Mouse (Mus musculus) midbrain, embryonic 10.5 days (tissue): ENCODE results near the gene Asl. TPM values are rescaled to one million over a fixed set of nuclear protein-coding genes. Genes with fewer than 3 reads are reported as not detected.
A peak's percentile ranks its signal among the peaks of the same experiment; 100 is the strongest.

ENCODE experiments used
- DNase-seq: peaks from one replicate; pipeline ENCODE4 v3.0.0-alpha.2; 2017; ENCODE audit warnings: low spot score
- H3K27ac ChIP-seq: fragments of 300-500 bp; sonication (generic); replicated peaks from 2 replicates; pipeline ENCODE4 v1.5.1; 2016; ENCODE audit warnings: mild to moderate bottlenecking
- H3K27me3 ChIP-seq: fragments of 300-500 bp; sonication (generic); 2 replicates; pipeline ENCODE4 v1.6.1; 2016; ENCODE audit warnings: low read depth, mild to moderate bottlenecking; ENCODE audit not compliant: poor library complexity, severe bottlenecking
- H3K36me3 ChIP-seq: fragments of 300-500 bp; sonication (generic); 2 replicates; pipeline ENCODE4 v1.6.1; 2016; ENCODE audit warnings: mild to moderate bottlenecking, moderate library complexity
- H3K4me1 ChIP-seq: fragments of 300-500 bp; sonication (generic); 2 replicates; pipeline ENCODE4 v1.6.1; 2016
- H3K4me3 ChIP-seq: fragments of 300-500 bp; sonication (generic); 2 replicates; pipeline ENCODE4 v1.5.1; 2016; ENCODE audit warnings: mild to moderate bottlenecking, moderate library complexity
- H3K9me3 ChIP-seq: fragments of 300-500 bp; sonication (generic); replicated peaks from 2 replicates; pipeline ENCODE4 v1.6.1; 2016; ENCODE audit warnings: mild to moderate bottlenecking
- WGBS: fragments of 180-500 bp; shearing (Covaris S2); methylation state at CpG from one replicate; pipeline ENCODE4 v1.1.7; 2016; 5-methylcytosine and 5-hydroxymethylcytosine counted together
- polyA plus RNA-seq: library from polyadenylated mRNA; unstranded; fragments of >200 nt; fragmentation: Nextera tagmentation; extraction: Ambion mirVana; gene quantifications from 2 replicates; pipeline ENCODE4 v1.2.1, GENCODE M21; 2016

The Asl gene
- polyA plus RNA-seq, 1 experiment from 2014 or later, result 36.0 TPM

DNA sequence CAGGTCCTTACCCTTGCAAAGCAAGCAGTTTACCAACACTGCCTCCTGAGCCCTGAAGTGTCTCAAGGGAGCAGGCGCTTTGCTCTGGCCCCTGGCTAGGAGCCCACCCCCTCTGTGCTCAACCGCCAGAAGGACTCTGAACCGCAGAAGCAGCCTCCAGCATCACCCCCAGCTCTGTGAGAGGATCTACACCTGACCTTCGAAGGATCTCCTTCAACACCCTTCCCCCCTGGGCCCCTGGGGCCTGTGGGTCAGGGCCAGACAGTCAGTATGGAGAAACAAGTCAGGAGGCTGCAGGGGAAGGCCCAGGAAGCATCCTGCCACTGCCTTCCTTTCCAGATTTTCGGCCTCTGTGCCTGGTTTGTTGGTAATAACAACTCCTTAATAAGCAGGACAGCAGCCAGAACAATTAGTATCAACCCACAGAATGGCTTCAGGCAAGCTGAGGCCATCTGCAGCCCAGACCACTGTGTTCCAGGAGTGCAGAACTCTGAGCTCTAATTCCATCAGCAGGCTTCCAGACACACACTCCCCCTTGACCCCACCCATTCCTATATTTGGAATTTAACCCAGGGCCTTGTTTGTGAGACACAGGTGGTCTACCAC lies 7.6 kb downstream of the Asl start:
- Histone ChIP-seq H3K27ac (no peak overlapping the region), H3K27me3 (no peaks in the 10 kb centered on the region), H3K9me3 (no peaks in the 10 kb centered on the region), H3K4me3 (no peak overlapping the region), H3K4me1 (peaks cover 21% of the 10 kb centered on the region), H3K36me3 (peaks cover 19% of the 10 kb centered on the region)
- 79% methylated on average over 5 of the region's 5 CpGs for WGBS
- DNase-seq, result no peak

- H3K27me3 ChIP-seq, result no peaks in the 10 kb centered on the region
- H3K4me3 ChIP-seq, result no peak overlapping the region
- peaks cover 19% of the 10 kb centered on the region for H3K4me1 ChIP-seq
- 78% methylated on average over 8 of the region's 8 CpGs for WGBS
- peaks cover 39% of the 10 kb centered on the region for H3K36me3 ChIP-seq
- no peak overlapping the region for H3K27ac ChIP-seq
- H3K9me3 ChIP-seq, result peaks cover 2% of the 10 kb centered on the region; the same call in 1 of the 2 replicates
- DNase-seq, result no peak
These were observed 9.6 kb downstream of the Asl start for GRCm38 (mm10) chr5:130019461-130019860.

GRCm38 (mm10) chr5:130015104-130015503 lies 13.9 kb downstream of the Asl start:
- Histone ChIP-seq H3K36me3 (peaks cover 71% of the 10 kb centered on the region), H3K4me1 (peaks cover 4% of the 10 kb centered on the region; the same call in 1 of the 2 replicates), H3K4me3 (no peak overlapping the region), H3K27me3 (no peaks in the 10 kb centered on the region), H3K27ac (no peak overlapping the region), H3K9me3 (peaks cover 20% of the 10 kb centered on the region)
- DNase-seq, result no peak
- WGBS, result 97% methylated on average over 3 of the region's 3 CpGs

GRCm38 (mm10) chr5:130010961-130011360 lies 18.1 kb downstream of the Asl start:
- Histone ChIP-seq H3K4me1 (no peaks in the 10 kb centered on the region), H3K9me3 (peaks cover 20% of the 10 kb centered on the region), H3K36me3 (peaks cover 47% of the 10 kb centered on the region), H3K4me3 (no peak overlapping the region), H3K27me3 (no peaks in the 10 kb centered on the region), H3K27ac (no peak overlapping the region)
- WGBS, result 90% methylated on average over 5 of the region's 5 CpGs
- no peak for DNase-seq

DNA sequence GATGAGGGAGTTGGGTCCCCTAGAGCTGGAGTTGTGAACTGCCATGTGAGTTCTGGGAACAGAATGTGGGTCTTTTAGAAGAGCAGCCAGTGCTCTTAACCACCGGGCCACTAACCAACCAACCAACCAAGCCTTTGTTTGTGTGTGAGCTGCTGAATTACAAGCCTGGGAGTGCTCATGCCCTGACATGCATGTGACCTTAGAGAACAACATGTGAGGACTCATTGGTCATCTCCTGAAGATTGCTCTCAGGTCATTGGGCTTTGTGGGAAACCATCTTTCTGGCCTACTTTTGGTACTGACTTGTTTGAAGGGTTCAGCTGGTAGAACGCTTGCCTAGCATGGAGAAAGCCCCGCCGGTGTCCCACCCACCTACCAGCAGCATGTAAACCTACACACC lies 19.3 kb downstream of the Asl start:
- H3K4me1 ChIP-seq, result no peaks in the 10 kb centered on the region
- H3K4me3 ChIP-seq, result no peak overlapping the region
- peaks cover 28% of the 10 kb centered on the region for H3K9me3 ChIP-seq
- no peak for DNase-seq
- H3K36me3 ChIP-seq, result peaks cover 35% of the 10 kb centered on the region
- 95% methylated on average over 4 of the region's 4 CpGs for WGBS
- no peak overlapping the region for H3K27ac ChIP-seq
- no peaks in the 10 kb centered on the region for H3K27me3 ChIP-seq

DNA sequence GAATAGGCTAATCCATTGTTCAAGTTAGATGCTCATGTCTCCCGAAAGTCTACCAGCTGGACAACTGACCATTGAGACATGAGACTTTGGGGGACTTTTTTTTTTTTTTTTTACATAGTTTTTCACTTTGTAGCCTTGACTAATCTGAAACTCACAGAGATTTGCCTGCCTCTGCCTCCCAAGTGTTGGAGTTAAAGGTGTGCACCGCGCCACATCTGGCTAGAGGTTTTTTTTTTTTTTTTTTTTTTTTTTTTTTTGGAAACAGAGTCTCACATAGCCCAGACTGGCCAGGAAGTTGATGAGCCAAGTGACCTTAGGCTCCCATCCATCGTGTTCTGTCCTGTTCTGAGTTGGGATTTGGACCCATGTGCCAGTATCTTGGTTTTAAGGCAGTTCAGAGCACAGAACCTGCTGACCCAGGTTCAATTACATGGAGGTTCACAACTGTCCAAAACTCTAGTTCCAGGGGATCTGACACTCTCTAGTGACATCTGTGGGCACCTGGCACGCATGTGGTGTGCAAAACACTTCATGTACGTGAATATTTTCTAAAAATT lies 20.9 kb downstream of the Asl start:
- 80% methylated on average over 6 of the region's 6 CpGs for WGBS
- Histone ChIP-seq H3K4me3 (no peak overlapping the region), H3K9me3 (peaks cover 37% of the 10 kb centered on the region), H3K4me1 (peaks cover 2% of the 10 kb centered on the region), H3K27me3 (peaks cover 4% of the 10 kb centered on the region; the same call in 1 of the 2 replicates), H3K36me3 (peaks cover 28% of the 10 kb centered on the region), H3K27ac (no peak overlapping the region)
- no peak for DNase-seq

DNA sequence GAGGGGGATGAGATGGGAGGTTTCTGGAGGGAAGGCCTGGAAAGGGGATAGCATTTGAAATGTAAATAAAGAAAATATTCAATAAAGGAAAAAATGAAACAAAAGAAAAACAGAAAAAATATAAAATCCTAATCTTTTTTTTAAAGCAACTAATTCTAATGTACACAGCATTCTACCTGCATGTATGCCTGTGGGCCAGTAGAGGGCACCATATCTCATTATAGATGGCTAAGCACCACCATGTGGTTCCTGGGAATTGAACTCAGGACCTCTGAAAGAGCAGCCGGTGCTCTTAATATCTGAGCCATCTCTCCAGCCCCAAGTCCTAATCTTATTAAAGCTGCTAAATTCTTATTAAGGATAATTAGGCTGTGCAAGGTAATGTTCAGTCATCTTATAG lies 21.7 kb downstream of the Asl start:
- no peak overlapping the region for H3K4me3 ChIP-seq
- DNase-seq, result no peak
- H3K27me3 ChIP-seq, result peaks cover 4% of the 10 kb centered on the region; the same call in 1 of the 2 replicates
- peaks cover 20% of the 10 kb centered on the region for H3K36me3 ChIP-seq
- 95% methylated on average over 1 of the region's 1 CpGs for WGBS
- peaks cover 9% of the 10 kb centered on the region for H3K4me1 ChIP-seq
- no peak overlapping the region for H3K27ac ChIP-seq
- peaks cover 37% of the 10 kb centered on the region for H3K9me3 ChIP-seq

DNA sequence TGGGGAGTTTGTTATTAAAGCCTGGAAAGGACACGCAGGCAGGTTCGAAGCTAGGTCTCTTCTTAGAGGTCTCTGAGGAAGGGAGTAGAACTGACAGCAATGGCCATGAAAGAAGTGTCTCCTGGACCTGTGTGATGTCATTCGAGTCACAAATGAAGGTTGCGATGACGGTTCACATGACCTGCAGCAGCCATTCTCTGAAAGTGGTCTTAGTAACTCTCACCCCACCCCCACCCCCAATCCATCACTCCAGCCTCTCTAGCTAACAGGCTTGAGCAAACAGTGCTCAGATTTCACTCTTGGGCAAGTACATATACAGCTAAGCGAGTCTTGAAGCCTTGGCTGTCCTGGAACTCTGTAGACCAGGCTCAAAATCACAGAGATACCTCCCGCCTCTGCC lies 25.8 kb downstream of the Asl start:
- Histone ChIP-seq H3K27ac (peak overlapping the region; percentile 87), H3K36me3 (peaks cover 4% of the 10 kb centered on the region; the same call in 1 of the 2 replicates), H3K27me3 (peaks cover 4% of the 10 kb centered on the region; the same call in 1 of the 2 replicates), H3K4me3 (peak overlapping the region; percentile 68), H3K9me3 (peaks cover 20% of the 10 kb centered on the region; the same call in 1 of the 2 replicates), H3K4me1 (peaks cover 21% of the 10 kb centered on the region)
- 67% methylated on average over 7 of the region's 7 CpGs for WGBS
- no peak for DNase-seq

DNA sequence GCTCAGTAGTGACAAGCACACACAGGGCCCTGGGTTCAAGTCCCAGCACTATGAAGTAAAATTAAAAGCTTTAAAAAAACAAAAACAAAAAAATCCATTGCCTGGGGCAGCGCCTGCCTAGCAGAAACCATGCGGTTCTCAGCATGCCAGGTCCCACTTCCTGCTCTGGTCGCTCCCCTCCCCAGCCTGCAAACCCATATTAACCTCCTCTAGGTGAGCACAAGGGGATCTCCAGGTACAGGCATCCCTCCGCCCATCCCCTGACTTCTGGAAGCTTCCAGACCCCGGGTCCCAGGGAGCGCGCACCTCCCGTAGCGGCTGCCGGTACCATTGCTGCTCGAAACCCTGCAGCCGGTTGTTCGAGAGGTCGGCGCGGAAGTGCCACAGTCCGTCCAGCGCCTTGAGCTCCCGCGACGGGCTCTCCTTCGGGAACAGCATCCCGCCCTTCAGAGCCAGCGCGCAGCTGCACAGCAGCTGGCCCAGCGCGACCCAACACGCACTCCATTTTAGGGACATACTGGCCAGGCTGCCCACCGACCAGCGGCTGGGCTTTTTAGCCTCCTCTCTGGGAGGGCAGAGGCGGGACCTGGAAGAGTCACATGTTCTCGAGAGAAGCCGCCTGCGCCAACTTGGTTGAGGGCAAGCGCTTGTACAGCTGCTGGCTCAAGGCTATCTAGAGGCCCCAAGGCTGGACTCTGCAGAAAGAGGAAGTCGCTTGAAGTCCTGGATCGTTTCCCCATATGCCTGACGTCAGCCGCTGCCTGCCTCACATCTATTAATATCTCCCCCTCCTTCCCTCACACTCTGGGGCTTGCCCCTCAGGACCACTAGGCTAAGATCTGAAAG lies 26.5 kb downstream of the Asl start, which contains the start of gene Gusb:
TSS of gene Gusb (minus strand) at position 749 of the 846 bp plus-strand sequence.
- peaks cover 20% of the 10 kb centered on the region; the same call in 1 of the 2 replicates for H3K9me3 ChIP-seq
- H3K27ac ChIP-seq, result peak within 1 kb of the TSS; percentile 87
- H3K4me3 ChIP-seq, result peak within 1 kb of the TSS; percentile 68
- H3K36me3 ChIP-seq, result peaks cover 11% of the 10 kb centered on the region; the same call in 1 of the 2 replicates
- WGBS, result 2% methylated on average over 39 of the region's 39 CpGs
- H3K4me1 ChIP-seq, result peaks cover 21% of the 10 kb centered on the region
- DNase-seq, result peak; percentile 83
- H3K27me3 ChIP-seq, result peaks cover 4% of the 10 kb centered on the region; the same call in 1 of the 2 replicates

- Histone ChIP-seq H3K27me3 (peaks cover 4% of the 10 kb centered on the region; the same call in 1 of the 2 replicates), H3K36me3 (peaks cover 16% of the 10 kb centered on the region; the same call in 1 of the 2 replicates), H3K4me3 (peak overlapping the region; percentile 68), H3K9me3 (peaks cover 20% of the 10 kb centered on the region; the same call in 1 of the 2 replicates), H3K4me1 (peaks cover 21% of the 10 kb centered on the region), H3K27ac (no peak overlapping the region)
- 80% methylated on average over 5 of the region's 5 CpGs for WGBS
- DNase-seq, result no peak
These were observed 27.6 kb downstream of the Asl start for GRCm38 (mm10) chr5:130001356-130001987.

- H3K27me3 ChIP-seq, result peaks cover 4% of the 10 kb centered on the region; the same call in 1 of the 2 replicates
- H3K27ac ChIP-seq, result no peak overlapping the region
- peaks cover 19% of the 10 kb centered on the region; the same call in 1 of the 2 replicates for H3K9me3 ChIP-seq
- no peak for DNase-seq
- WGBS, result 92% methylated on average over 12 of the region's 12 CpGs
- no peak overlapping the region for H3K4me3 ChIP-seq
- peaks cover 16% of the 10 kb centered on the region; the same call in 1 of the 2 replicates for H3K36me3 ChIP-seq
- H3K4me1 ChIP-seq, result peaks cover 21% of the 10 kb centered on the region
These were observed 28.3 kb downstream of the Asl start for GRCm38 (mm10) chr5:130000735-130001134.

GRCm38 (mm10) chr5:129999097-129999496 lies 29.9 kb downstream of the Asl start:
- peaks cover 21% of the 10 kb centered on the region for H3K4me1 ChIP-seq
- peaks cover 16% of the 10 kb centered on the region; the same call in 1 of the 2 replicates for H3K36me3 ChIP-seq
- no peak overlapping the region for H3K4me3 ChIP-seq
- peak; percentile 43 for DNase-seq
- peaks cover 2% of the 10 kb centered on the region; the same call in 1 of the 2 replicates for H3K9me3 ChIP-seq
- H3K27ac ChIP-seq, result no peak overlapping the region
- H3K27me3 ChIP-seq, result peaks cover 4% of the 10 kb centered on the region; the same call in 1 of the 2 replicates
- 44% methylated on average over 4 of the region's 4 CpGs for WGBS
